Mouse (Mus musculus): ENCODE data around the gene Mllt1. TPM values are rescaled to one million over a fixed set of nuclear protein-coding genes. Genes with fewer than 3 reads are reported as not detected.

The Mllt1 gene
- polyA plus RNA-seq, 1 experiment from 2014 or later, result 44.7 TPM

DNA sequence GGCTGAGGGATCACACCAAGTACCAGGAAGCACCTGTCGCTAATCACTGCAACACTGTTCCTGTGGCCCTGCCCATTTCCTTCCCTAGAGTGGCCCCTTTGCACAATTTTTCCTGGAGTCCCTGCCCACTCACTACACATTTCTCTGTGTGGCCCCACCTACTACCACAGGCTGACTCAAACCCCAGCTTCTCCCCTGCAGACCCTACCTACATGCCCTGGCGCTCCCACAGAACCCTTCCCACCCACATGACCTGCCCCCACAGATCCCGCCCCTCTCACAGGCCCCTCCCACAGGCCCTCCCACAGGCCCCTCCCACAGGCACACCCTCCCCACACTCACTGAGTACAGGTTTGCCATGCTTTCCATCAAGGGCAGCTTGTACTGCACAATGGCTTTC, 74.0 kb downstream of the Mllt1 start:
- H3K9me3 ChIP-seq (ENCODE audit: control insufficient read depth, low read length), result no peaks in the 10 kb centered on the region
- no peak overlapping the region for H3K4me3 ChIP-seq (ENCODE audit: low read depth, low read length)
- 71% methylated on average over 3 of the region's 3 CpGs for WGBS
- H3K9ac ChIP-seq (replicated peaks; ENCODE audit: low read depth, low read length), result no peak overlapping the region
- no peak overlapping the region for H3K4me2 ChIP-seq (ENCODE audit: low read depth, low read length)
- no peaks in the 10 kb centered on the region for H3K36me3 ChIP-seq (ENCODE audit: control insufficient read depth, insufficient read depth, low read length)
- no peaks in the 10 kb centered on the region for H3K27me3 ChIP-seq (ENCODE audit: control insufficient read depth, insufficient read depth, low read length)
- no peak for ATAC-seq (ENCODE audit: low read depth)
- no peak overlapping the region for H3K27ac ChIP-seq (ENCODE audit: low read depth, low read length)
- H3K4me1 ChIP-seq (ENCODE audit: control insufficient read depth, insufficient read depth, low read length), result no peaks in the 10 kb centered on the region

DNA sequence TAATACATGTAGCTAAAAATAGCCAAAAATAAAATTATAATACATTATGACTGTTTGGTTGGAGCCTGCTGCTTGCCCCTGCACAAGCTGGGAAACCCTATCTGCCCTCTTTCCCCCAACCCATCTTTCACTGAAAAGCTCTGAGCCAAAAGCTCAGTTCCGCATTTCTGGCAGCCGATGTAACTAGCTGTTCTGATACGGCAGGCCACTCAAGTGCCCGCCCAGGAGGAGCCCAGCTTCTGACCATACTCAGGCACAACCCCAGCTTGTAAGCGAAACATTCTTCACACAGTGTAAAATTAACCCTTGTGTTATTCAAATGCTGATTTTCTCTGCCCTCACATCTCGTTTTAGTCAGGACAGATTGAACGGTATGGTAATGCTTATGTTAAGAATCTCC, 76.3 kb downstream of the Mllt1 start:
- H3K27ac ChIP-seq (ENCODE audit: low read depth, low read length), result no peak overlapping the region
- H3K4me3 ChIP-seq (ENCODE audit: low read depth, low read length), result no peak overlapping the region
- H3K4me1 ChIP-seq (ENCODE audit: control insufficient read depth, insufficient read depth, low read length), result no peaks in the 10 kb centered on the region
- H3K27me3 ChIP-seq (ENCODE audit: control insufficient read depth, insufficient read depth, low read length), result no peaks in the 10 kb centered on the region
- H3K36me3 ChIP-seq (ENCODE audit: control insufficient read depth, insufficient read depth, low read length), result no peaks in the 10 kb centered on the region
- no peak overlapping the region for H3K4me2 ChIP-seq (ENCODE audit: low read depth, low read length)
- 56% methylated on average over 7 of the region's 7 CpGs for WGBS
- H3K9me3 ChIP-seq (ENCODE audit: control insufficient read depth, low read length), result no peaks in the 10 kb centered on the region
- H3K9ac ChIP-seq (replicated peaks; ENCODE audit: low read depth, low read length), result no peak overlapping the region
- no peak for ATAC-seq (ENCODE audit: low read depth)

DNA sequence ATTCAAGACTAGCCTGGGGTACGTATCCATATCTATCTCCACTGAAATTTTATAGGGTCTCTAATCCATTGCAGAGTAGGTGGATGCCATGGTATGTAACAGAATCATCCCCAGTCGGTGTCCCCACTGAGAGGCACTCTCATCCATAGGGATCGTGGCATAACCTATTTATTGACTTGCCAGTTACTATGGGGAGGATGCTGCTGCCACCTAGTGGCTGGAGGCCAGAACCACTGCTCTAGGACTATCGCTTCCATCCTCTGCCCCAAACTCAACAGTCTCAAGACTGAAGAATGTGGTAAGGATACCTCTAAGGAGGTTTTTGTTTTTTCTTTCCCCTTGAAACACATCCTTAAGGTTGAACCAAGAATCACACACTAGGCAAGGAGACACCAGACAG, 77.0 kb downstream of the Mllt1 start:
- no peak; the same call in 1 of the 2 replicates for ATAC-seq (ENCODE audit: low read depth)
- Histone ChIP-seq H3K27ac (ENCODE audit: low read depth, low read length) (no peak overlapping the region), H3K9me3 (ENCODE audit: control insufficient read depth, low read length) (no peaks in the 10 kb centered on the region), H3K4me2 (ENCODE audit: low read depth, low read length) (no peak overlapping the region), H3K4me3 (ENCODE audit: low read depth, low read length) (no peak overlapping the region), H3K36me3 (ENCODE audit: control insufficient read depth, insufficient read depth, low read length) (no peaks in the 10 kb centered on the region), H3K9ac (replicated peaks; ENCODE audit: low read depth, low read length) (no peak overlapping the region), H3K27me3 (ENCODE audit: control insufficient read depth, insufficient read depth, low read length) (no peaks in the 10 kb centered on the region), H3K4me1 (ENCODE audit: control insufficient read depth, insufficient read depth, low read length) (no peaks in the 10 kb centered on the region)
- 56% methylated on average over 4 of the region's 4 CpGs for WGBS

DNA sequence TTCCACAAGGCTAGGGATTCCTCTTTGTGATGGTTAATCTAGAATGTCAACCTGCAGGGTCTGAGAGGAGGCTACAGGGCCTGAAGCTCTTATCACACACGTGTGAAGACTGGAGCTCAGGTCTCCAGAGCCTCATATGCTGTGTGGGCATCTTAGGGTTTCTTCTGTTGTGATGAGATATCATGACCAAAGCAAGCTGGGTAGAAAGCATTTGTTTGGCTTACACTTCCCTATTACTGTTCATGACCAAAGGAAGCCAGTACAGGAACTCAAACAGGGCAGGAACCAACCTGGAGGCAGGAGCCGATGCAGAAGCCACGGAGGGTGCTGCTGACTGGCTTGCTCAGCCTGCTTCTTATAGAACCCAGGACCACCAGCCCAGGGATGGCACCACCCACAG, 79.8 kb downstream of the Mllt1 start:
- Histone ChIP-seq H3K4me2 (ENCODE audit: low read depth, low read length) (no peak overlapping the region), H3K4me3 (ENCODE audit: low read depth, low read length) (no peak overlapping the region), H3K27me3 (ENCODE audit: control insufficient read depth, insufficient read depth, low read length) (no peaks in the 10 kb centered on the region), H3K9me3 (ENCODE audit: control insufficient read depth, low read length) (no peaks in the 10 kb centered on the region), H3K9ac (replicated peaks; ENCODE audit: low read depth, low read length) (no peak overlapping the region), H3K27ac (ENCODE audit: low read depth, low read length) (no peak overlapping the region), H3K36me3 (ENCODE audit: control insufficient read depth, insufficient read depth, low read length) (no peaks in the 10 kb centered on the region), H3K4me1 (ENCODE audit: control insufficient read depth, insufficient read depth, low read length) (no peaks in the 10 kb centered on the region)
- 79% methylated on average over 3 of the region's 3 CpGs for WGBS
- no peak for ATAC-seq (ENCODE audit: low read depth)

DNA sequence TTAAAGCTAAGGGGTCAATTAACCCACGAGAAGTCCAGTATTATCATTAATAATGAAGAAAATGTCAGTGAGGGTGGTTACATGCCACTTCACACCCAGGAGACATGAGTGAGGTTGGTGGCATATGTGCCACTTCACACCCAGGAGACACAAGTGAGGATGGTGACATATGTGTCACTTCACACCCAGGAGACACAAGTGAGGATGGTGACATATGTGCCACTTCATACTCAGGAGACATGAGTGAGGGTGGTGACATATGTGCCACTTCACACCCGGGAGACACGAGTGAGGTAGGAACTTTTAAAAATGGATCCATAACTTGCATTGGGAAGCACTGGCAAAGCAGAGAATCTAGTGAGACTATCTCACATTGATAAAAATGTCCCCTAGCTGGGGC, 84.0 kb downstream of the Mllt1 start:
- H3K9ac ChIP-seq (replicated peaks; ENCODE audit: low read depth, low read length), result no peak overlapping the region
- no peak for ATAC-seq (ENCODE audit: low read depth)
- WGBS, result 80% methylated on average over 3 of the region's 3 CpGs
- H3K27ac ChIP-seq (ENCODE audit: low read depth, low read length), result no peak overlapping the region
- H3K36me3 ChIP-seq (ENCODE audit: control insufficient read depth, insufficient read depth, low read length), result no peaks in the 10 kb centered on the region
- no peak overlapping the region for H3K4me3 ChIP-seq (ENCODE audit: low read depth, low read length)
- H3K9me3 ChIP-seq (ENCODE audit: control insufficient read depth, low read length), result no peaks in the 10 kb centered on the region
- no peaks in the 10 kb centered on the region for H3K27me3 ChIP-seq (ENCODE audit: control insufficient read depth, insufficient read depth, low read length)
- no peaks in the 10 kb centered on the region for H3K4me1 ChIP-seq (ENCODE audit: control insufficient read depth, insufficient read depth, low read length)
- H3K4me2 ChIP-seq (ENCODE audit: low read depth, low read length), result no peak overlapping the region

DNA sequence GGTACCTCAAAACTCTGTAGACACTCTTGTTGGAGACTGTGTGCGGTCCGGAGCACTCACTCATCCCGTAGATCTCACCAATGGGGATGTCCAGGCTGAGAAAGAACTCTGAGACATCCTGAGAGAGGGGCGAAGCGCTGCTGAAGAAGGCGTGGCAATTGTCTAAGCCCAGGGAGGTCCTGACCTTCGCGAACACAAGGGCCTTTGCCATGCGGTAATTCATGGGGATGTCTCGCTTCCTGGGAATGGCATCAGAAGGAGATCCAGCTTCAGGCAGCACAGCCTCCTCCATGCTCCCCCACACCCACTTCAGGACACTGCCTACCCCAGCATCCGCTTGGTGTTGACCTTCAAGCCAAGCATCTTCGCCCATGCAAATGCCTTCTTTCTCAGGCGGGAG, 85.5 kb downstream of the Mllt1 start:
- Histone ChIP-seq H3K9me3 (ENCODE audit: control insufficient read depth, low read length) (no peaks in the 10 kb centered on the region), H3K27ac (ENCODE audit: low read depth, low read length) (no peak overlapping the region), H3K4me2 (ENCODE audit: low read depth, low read length) (no peak overlapping the region), H3K4me3 (ENCODE audit: low read depth, low read length) (no peak overlapping the region), H3K36me3 (ENCODE audit: control insufficient read depth, insufficient read depth, low read length) (no peaks in the 10 kb centered on the region), H3K27me3 (ENCODE audit: control insufficient read depth, insufficient read depth, low read length) (no peaks in the 10 kb centered on the region), H3K4me1 (ENCODE audit: control insufficient read depth, insufficient read depth, low read length) (no peaks in the 10 kb centered on the region), H3K9ac (replicated peaks; ENCODE audit: low read depth, low read length) (no peak overlapping the region)
- ATAC-seq (ENCODE audit: low read depth), result no peak
- 81% methylated on average over 13 of the region's 13 CpGs for WGBS

DNA sequence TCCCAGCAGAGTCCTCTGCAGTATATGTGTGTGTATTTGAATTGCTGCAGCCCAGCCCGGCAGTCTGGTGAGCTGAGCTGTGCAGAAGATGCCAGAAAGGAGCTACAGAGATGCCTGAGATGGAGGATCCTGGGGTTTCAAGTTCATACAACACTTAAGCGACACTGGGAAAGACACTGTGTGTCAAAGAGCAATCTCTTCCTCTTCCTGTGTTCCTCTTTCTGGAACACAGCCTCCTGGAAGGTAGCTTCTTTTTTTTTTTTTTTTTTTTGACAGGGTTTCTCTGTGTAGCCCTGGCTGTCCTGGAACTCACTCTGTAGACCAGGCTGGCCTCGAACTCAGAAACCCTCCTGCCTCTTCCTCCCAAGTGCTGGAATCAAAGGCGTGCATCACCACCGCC, 86.4 kb downstream of the Mllt1 start:
- H3K4me3 ChIP-seq (ENCODE audit: low read depth, low read length), result no peak overlapping the region
- no peak overlapping the region for H3K4me2 ChIP-seq (ENCODE audit: low read depth, low read length)
- WGBS, result 89% methylated on average over 5 of the region's 5 CpGs
- no peak for ATAC-seq (ENCODE audit: low read depth)
- no peaks in the 10 kb centered on the region for H3K36me3 ChIP-seq (ENCODE audit: control insufficient read depth, insufficient read depth, low read length)
- no peak overlapping the region for H3K27ac ChIP-seq (ENCODE audit: low read depth, low read length)
- H3K4me1 ChIP-seq (ENCODE audit: control insufficient read depth, insufficient read depth, low read length), result no peaks in the 10 kb centered on the region
- H3K9ac ChIP-seq (replicated peaks; ENCODE audit: low read depth, low read length), result no peak overlapping the region
- H3K27me3 ChIP-seq (ENCODE audit: control insufficient read depth, insufficient read depth, low read length), result no peaks in the 10 kb centered on the region
- no peaks in the 10 kb centered on the region for H3K9me3 ChIP-seq (ENCODE audit: control insufficient read depth, low read length)

DNA sequence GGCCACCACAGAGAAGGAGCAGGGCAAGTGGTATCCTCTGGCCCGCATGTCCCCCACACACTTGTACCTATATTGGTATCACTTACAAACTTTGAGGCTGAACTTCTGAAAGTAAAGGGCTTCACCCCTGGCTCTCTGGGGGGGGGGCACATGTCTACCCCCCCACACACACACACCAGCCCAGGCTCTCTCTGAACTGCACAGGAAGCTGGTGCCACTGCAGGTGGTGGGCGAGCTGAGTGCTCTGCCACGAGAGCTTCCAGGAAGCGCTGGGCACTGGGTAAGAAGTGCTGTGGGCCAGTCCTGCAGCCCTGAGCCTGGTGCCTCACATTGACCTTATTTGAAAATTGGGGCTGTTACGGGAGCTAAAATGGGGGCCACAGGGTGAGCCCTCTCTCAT, 91.5 kb downstream of the Mllt1 start:
- H3K27ac ChIP-seq (ENCODE audit: low read depth, low read length), result no peak overlapping the region
- no peaks in the 10 kb centered on the region for H3K27me3 ChIP-seq (ENCODE audit: control insufficient read depth, insufficient read depth, low read length)
- 88% methylated on average over 5 of the region's 5 CpGs for WGBS
- no peaks in the 10 kb centered on the region for H3K4me1 ChIP-seq (ENCODE audit: control insufficient read depth, insufficient read depth, low read length)
- H3K36me3 ChIP-seq (ENCODE audit: control insufficient read depth, insufficient read depth, low read length), result no peaks in the 10 kb centered on the region
- no peak overlapping the region for H3K4me2 ChIP-seq (ENCODE audit: low read depth, low read length)
- ATAC-seq (ENCODE audit: low read depth), result no peak
- H3K9me3 ChIP-seq (ENCODE audit: control insufficient read depth, low read length), result no peaks in the 10 kb centered on the region
- H3K9ac ChIP-seq (replicated peaks; ENCODE audit: low read depth, low read length), result no peak overlapping the region
- H3K4me3 ChIP-seq (ENCODE audit: low read depth, low read length), result no peak overlapping the region

Measured in neural tube, embryonic 14.5 days (tissue).